Mouse (Mus musculus) MEL-GATA-1-ER (cell line): ENCODE measurements at regions not wholly inside any gene's neighbourhood (a gene's known extent, or its start where the extent isn't known, plus 50 kb on each side); places are given as distances from the start of the nearest gene placed in this dataset.
"Not testable (repeated sequence)": the region's sequence is repeated elsewhere in the genome, so short reads cannot be mapped to it uniquely, and the experiment has no call there.

Experiments
- DNase-seq: peaks from one replicate; pipeline ENCODE4 v3.0.0-alpha.2; 2012; ENCODE audit warnings: low read depth; ENCODE audit errors: extremely low read depth

DNA sequence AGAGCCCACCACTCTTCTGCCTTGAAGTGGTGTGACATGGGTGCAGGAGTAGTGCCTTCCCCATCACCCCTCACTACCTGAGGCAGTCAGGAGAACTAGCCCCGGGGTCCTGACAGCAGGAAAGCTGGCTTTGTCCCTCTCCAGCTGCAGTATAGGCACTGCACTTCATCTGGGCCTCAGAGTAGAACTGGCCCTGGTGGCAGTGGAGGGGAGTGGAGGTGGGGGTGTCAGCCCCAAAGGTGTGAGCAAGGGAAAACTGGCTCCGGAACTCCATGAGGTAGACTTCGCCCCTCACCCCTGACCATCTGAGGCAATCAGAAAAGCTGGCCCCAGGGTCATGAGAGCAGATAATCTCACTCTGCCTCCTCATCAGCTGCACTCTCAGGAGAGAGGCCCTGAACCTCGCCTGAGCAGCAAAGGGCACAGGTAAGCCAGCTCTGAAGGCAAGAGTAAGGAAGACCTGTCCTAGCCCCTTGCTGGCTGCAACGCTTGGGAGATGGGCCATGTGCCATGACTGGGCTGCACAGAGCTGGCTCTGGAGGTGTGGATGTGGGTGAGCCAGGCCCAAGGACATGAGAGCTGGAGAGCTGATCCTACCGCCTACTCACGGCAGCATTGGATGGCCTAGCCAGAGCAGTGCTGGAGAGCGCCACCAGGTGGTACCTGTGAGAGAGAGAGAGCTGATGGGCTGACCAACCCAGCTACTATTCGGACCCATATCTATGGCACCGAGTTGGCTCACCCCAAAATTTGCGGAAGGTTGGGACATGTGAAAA is 377.0 kb upstream of the B3galt2 start:
- no peak for DNase-seq

DNA sequence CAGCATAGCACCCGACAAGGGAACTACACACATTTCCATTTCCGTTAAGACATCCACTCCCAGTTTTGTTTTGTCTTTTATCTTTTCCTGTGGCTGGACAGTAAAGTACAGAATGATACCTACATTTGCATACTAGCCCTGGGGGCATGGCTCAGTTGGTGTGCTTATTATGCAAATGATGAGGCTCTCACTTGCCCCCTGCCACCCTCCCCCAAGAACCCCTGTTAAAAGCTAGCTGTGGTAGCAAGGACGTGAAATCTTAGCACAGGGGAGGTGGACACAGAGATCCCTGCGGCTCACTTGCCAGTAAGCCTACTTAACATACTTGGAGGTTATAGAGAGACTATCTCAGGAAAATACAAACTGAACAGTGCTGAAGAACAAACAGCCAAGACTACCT is 375.2 kb upstream of the B3galt2 start:
- DNase-seq: no peak

DNA sequence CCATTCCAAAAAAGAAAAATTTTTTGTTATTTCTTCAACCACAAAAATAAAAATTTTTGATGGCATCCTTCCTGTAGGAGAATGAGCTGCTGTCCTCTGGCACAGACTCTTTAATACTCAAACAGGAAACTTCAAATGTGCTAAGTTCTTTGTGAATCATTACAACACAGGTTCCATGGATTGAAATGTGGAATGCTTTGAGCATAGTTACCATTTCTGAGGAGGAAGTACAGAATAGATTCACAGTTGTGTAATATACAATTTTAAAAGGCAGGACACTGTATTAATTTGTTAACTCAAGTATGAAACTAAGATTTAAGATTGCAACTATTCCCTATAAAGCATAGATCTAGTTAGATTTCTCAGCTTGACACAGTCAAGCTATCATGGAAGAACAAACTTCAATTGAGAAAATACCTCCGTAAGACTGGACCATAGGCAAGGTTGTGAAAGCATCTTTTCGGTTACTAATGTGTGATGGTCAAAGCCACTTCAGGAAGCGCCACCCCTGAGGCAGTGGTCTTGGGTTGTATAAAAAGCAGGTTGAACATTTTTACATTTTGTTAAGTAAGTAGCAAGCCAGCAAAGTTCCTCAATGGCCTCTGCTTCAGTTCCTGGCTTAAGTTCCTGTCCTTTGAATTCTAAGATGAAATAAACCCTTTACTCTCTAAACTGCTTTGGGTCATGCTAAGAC is 354.0 kb upstream of the B3galt2 start:
- no peak for DNase-seq

DNA sequence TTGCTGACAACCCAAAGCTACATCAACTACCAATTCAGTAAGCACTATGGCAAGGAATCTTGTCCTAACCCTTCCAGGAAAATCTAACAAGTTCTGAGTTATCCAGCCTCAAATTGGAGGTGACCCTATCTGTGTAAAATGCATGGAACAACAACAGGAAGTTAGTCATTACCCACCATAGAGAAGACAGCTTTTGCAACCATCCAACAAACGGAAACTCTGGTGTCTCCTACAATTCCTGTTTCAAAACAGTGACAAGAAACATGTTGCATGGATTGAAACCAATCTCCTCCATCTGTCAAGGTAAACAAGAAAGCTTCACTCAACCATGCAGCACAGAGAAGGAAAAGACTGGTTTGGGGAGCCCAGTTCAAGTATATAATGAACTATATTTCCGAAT is 353.0 kb upstream of the B3galt2 start:
- DNase-seq: no peak

DNA sequence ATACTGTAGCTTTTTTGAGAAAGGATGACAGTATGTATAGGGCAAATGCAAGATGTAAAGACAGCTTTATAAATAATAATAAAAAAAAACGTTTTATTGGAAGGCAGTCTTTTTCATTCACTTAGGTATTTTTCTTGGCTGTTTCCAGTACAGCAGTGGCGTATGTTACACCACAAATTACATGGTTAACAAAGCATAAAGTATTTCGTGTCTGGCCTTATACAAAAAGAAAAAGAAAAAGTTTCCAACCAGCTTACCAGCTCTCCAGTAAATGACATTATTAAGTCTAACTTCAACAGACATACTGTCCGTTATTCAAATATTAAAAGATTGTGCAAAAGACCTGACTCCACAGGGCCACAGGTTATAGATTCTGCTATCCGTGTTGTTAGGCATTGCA is 343.9 kb upstream of the B3galt2 start:
- no peak for DNase-seq

DNA sequence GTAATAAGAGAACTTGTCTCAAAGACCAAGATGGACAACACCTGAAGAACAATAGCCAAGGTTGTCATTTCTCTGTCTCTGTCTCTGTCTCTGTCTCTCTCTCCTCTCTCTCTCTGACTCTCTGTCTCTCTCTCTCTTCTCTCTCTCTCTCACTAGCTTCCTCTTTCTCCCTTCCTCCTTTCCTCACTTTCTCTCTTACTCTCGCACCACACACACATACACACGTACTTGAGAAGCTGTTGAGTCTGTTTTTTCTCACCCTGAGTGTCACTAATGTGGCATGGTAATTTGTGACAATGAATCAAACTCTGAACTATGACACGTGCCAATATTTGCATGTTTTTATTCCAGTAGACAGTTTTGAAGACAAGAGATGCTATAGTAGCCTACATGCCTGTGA is 333.1 kb upstream of the B3galt2 start:
- DNase-seq: no peak

DNA sequence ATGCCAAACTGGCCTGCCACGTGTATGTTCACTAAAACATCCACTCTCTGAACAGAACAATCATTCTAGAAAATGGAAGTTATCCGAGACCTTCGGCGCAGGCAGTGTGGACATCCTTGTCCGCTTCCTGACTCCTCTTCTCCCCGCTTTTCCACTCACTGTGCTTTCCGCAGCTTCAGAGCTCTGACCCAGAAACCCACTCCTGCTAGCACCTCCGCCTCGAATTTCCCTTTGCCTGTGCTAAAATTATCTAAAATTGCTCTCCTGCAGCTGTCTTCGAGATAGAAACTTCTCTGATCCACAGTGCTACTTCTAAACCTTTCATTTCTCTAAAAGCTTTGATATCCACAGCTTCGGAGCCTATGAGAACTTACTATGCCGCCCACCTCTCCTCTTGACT is 322.1 kb upstream of the B3galt2 start:
- DNase-seq: no peak

DNA sequence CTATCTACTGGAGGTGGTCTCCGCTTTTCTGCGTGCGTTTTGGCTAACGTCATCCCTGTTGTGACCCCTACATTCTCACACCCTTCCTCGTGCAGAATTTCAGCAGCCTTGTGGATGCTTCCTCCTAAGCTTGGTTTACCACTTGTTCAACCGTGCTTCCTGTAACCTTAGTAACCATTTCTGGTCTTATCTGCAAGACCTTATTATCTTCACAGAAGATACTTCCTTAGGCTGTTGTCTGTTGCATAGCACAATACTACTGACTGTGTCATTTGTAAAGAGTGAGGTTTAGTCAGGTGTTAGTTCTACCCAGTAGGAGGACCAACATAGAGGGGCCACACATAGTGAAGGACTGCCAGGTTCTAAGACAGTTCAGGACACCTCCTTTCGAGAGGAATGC is 320.9 kb upstream of the B3galt2 start:
- DNase-seq: peak; percentile 76

DNA sequence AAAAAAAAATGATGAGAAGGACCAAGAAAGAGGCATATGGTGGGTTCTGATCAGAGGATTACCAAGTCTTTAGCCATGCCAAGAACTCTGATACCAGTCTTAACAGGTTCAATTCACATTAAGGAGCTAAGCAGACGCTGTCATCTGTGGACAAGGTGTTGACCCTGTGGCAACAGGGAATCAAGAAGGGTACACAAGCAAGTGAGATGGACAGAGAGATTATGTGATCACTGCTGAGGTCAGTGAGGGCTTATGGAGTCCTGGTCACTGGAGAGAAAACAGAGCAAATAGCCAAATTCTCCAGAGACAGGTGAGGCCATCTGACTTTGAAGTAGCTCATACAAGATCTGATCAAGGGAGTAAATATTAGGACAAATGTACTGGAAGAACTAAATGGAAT is 289.1 kb upstream of the B3galt2 start:
- no peak for DNase-seq

DNA sequence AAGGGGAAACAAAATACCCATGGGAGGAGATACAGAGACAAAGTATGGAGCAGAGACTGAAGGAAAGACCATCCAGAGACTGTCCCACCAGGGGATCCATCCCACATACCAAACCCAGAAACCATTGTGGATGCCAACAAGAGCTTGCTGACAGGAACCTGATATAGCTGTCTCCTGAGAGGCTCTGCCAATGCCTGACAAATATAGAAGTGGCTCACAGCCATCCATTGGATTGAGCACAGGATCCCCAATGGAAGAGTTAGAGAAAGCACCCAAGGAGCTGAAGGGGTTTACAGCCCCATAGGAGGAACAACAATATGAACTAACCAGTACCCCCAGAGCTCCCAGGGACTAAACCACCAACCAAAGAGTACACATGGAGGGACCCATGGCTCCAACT is 280.2 kb upstream of the B3galt2 start:
- DNase-seq: not testable (repeated sequence)

DNA sequence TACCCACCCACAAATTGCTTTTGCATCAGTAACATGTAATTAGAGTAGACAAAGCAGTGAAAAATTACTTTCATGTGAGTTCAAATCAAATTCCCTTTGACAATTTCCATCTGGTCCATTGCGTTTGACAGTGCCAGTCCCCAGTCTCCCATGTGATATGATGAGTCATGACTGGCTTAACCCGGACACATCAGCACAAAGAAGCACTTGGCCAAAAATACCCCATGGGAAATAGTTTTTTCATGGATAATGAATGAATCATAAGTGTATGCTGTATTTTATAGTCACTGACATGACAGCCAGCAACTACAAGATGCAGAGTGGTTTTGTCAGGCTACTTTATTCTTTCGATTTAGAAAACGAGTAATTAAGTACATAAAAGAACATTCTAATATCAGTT is 248.6 kb upstream of the B3galt2 start:
- no peak for DNase-seq
